Mouse (Mus musculus): ENCODE measurements around the gene Gm20388. TPM values are rescaled to one million over a fixed set of nuclear protein-coding genes. Genes with fewer than 3 reads are reported as not detected.

Gene Gm20388
- polyA plus RNA-seq, 1 experiment from 2014 or later: not detected

- Histone ChIP-seq H3K4me2 (peak overlapping the region; percentile 36), H3K36me3 (ENCODE audit: control insufficient read depth, insufficient read depth, low read length) (no peaks in the 10 kb centered on the region), H3K9ac (ENCODE audit: low read length) (peak overlapping the region; percentile 31), H3K27me3 (ENCODE audit: control insufficient read depth, insufficient read depth, low read length) (no peaks in the 10 kb centered on the region), H3K9me3 (ENCODE audit: control insufficient read depth, low read length) (no peaks in the 10 kb centered on the region), H3K4me1 (ENCODE audit: control insufficient read depth, insufficient read depth, low read length) (peaks cover 14% of the 10 kb centered on the region), H3K27ac (ENCODE audit: low read depth, low read length) (peak overlapping the region; percentile 15; the same call in 1 of the 2 replicates), H3K4me3 (ENCODE audit: low read depth, low read length) (peak overlapping the region; percentile 3; the same call in 1 of the 2 replicates)
- 2% methylated on average over 17 of the region's 17 CpGs for WGBS
- ATAC-seq (ENCODE audit: low FRiP score): peak; percentile 63
- DNase-seq (ENCODE audit: low spot score, missing footprints): peak; percentile 91
Measured at GRCm38 (mm10) chr8:121697735-121698614, 1787.3 kb downstream of the Gm20388 start.

DNA sequence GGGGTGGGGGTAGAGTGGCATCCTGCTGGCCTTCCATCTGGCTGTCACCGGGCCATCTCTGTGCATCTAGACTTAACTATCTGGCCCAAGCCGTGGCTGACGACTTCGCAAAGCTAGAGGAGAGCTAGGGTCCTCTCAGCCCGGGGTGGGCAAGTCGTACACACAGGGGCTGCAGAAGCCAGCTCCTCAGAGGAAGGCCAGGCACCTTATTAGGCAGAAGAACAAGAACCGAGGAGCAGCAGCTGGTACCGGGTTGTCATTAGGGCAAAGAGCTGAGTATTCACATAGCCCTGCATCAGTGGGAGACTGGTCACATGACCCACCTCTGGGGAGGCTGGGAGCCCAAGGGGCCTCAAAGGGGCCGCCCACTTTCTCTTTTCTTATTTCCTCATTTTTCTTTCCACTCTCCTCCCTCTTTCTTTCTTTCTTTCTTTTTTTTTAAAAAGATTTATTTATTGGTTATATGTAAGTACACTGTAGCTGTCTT is 1788.0 kb downstream of the Gm20388 start:
- peak overlapping the region; percentile 27 for H3K9ac ChIP-seq (ENCODE audit: low read length)

DNA sequence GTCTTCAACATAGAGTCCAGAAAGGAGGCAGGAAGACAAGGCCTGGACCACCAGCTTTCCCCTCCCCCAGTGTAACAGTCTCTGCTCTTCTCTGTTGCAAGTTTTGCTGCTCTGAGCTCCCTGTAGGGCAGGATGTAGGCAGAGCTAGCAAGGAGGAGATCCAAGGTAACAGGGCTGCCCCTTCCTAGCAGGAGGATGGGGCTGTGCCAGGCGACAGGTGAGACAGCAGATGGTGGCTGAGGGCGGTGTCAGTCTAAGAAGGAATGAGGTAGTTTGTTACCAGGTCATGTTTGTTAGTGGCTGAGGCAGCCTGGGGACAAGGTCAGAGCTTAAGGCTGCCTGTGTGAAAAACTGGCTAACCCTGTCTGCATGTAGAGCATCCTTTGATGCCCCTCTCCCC is 1789.3 kb downstream of the Gm20388 start:
- no peaks in the 10 kb centered on the region for H3K36me3 ChIP-seq (ENCODE audit: control insufficient read depth, insufficient read depth, low read length)
- 91% methylated on average over 2 of the region's 2 CpGs for WGBS
- DNase-seq (ENCODE audit: low spot score, missing footprints) (no peak), ATAC-seq (ENCODE audit: low FRiP score) (no peak)
- no peaks in the 10 kb centered on the region for H3K27me3 ChIP-seq (ENCODE audit: control insufficient read depth, insufficient read depth, low read length)
- H3K4me2 ChIP-seq: no peak overlapping the region
- H3K9me3 ChIP-seq (ENCODE audit: control insufficient read depth, low read length): no peaks in the 10 kb centered on the region
- no peak overlapping the region for H3K4me3 ChIP-seq (ENCODE audit: low read depth, low read length)
- no peak overlapping the region for H3K27ac ChIP-seq (ENCODE audit: low read depth, low read length)
- H3K4me1 ChIP-seq (ENCODE audit: control insufficient read depth, insufficient read depth, low read length): peaks cover 14% of the 10 kb centered on the region
- H3K9ac ChIP-seq (ENCODE audit: low read length): no peak overlapping the region

More for the DNA sequence above, 1788.0 kb downstream of the Gm20388 start:
- Histone ChIP-seq H3K36me3 (ENCODE audit: control insufficient read depth, insufficient read depth, low read length) (no peaks in the 10 kb centered on the region), H3K4me1 (ENCODE audit: control insufficient read depth, insufficient read depth, low read length) (peaks cover 14% of the 10 kb centered on the region), H3K4me2 (peak overlapping the region; percentile 36), H3K9me3 (ENCODE audit: control insufficient read depth, low read length) (no peaks in the 10 kb centered on the region), H3K4me3 (ENCODE audit: low read depth, low read length) (0 out of 2 replicates have a peak overlapping the region, but pooled peaks have one; percentile 3), H3K27me3 (ENCODE audit: control insufficient read depth, insufficient read depth, low read length) (no peaks in the 10 kb centered on the region), H3K27ac (ENCODE audit: low read depth, low read length) (no peak overlapping the region; the same call in 1 of the 2 replicates)
- DNase-seq (ENCODE audit: low spot score, missing footprints): peak; percentile 86
- peak; percentile 45 for ATAC-seq (ENCODE audit: low FRiP score)
- 7% methylated on average over 9 of the region's 9 CpGs for WGBS

DNA sequence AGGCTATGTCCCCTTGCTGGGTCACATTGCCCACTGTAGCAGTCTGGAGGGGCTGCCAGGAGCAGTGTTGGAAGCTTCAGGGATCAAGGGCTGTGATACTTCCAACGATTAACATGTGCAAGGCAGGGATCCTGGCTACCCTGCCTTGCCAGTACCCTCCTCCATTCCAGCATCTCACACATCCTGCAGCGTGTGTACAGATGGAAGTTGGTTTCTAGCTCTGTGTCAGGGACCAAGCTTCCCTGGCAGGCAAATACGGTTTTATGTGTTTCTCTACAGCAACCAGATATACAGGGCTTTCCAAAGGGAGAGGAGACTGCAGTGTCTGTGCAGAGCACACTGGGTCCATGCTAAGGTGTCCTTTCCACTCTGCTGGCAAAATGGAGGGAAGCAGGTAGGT is 1794.5 kb downstream of the Gm20388 start:
- H3K9ac ChIP-seq (ENCODE audit: low read length): no peak overlapping the region
- WGBS: 61% methylated on average over 3 of the region's 3 CpGs

DNA sequence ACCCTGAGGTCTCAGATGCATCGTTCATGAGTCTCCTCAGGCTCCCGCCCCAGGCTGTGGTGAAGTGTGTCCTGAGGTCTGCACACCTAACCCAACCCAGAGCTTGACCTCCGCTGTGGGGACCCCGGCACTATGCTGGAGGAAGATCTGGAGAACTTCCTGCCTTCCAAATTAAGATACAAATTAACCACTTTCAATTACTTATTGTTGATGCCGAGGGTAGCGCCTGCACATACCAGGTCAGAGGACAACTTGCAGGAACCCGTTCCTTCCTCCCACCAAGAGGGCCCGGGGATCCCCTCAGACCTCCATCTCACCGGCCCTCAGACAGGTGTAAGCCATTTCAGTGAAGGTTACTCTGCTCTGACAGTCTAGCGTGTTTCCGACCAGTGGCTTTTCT is 1796.3 kb downstream of the Gm20388 start:
- Histone ChIP-seq H3K4me2 (no peak overlapping the region), H3K27ac (ENCODE audit: low read depth, low read length) (no peak overlapping the region), H3K9me3 (ENCODE audit: control insufficient read depth, low read length) (no peaks in the 10 kb centered on the region), H3K36me3 (ENCODE audit: control insufficient read depth, insufficient read depth, low read length) (no peaks in the 10 kb centered on the region), H3K4me3 (ENCODE audit: low read depth, low read length) (no peak overlapping the region), H3K9ac (ENCODE audit: low read length) (no peak overlapping the region), H3K27me3 (ENCODE audit: control insufficient read depth, insufficient read depth, low read length) (no peaks in the 10 kb centered on the region), H3K4me1 (ENCODE audit: control insufficient read depth, insufficient read depth, low read length) (no peaks in the 10 kb centered on the region)
- no peak for DNase-seq (ENCODE audit: low spot score, missing footprints)
- WGBS: 89% methylated on average over 11 of the region's 11 CpGs
- ATAC-seq (ENCODE audit: low FRiP score): no peak

More for the DNA sequence above, 1794.5 kb downstream of the Gm20388 start:
- Histone ChIP-seq H3K4me2 (no peak overlapping the region), H3K27ac (ENCODE audit: low read depth, low read length) (no peak overlapping the region), H3K4me3 (ENCODE audit: low read depth, low read length) (no peak overlapping the region), H3K27me3 (ENCODE audit: control insufficient read depth, insufficient read depth, low read length) (no peaks in the 10 kb centered on the region), H3K9me3 (ENCODE audit: control insufficient read depth, low read length) (no peaks in the 10 kb centered on the region), H3K36me3 (ENCODE audit: control insufficient read depth, insufficient read depth, low read length) (no peaks in the 10 kb centered on the region), H3K4me1 (ENCODE audit: control insufficient read depth, insufficient read depth, low read length) (no peaks in the 10 kb centered on the region)
- DNase-seq (ENCODE audit: low spot score, missing footprints) (no peak), ATAC-seq (ENCODE audit: low FRiP score) (no peak)

GRCm38 (mm10) chr8:121708406-121708805 is 1797.8 kb downstream of the Gm20388 start:
- WGBS: 31% methylated on average over 6 of the region's 6 CpGs
- ATAC-seq (ENCODE audit: low FRiP score): no peak
- Histone ChIP-seq H3K4me1 (ENCODE audit: control insufficient read depth, insufficient read depth, low read length) (no peaks in the 10 kb centered on the region), H3K9me3 (ENCODE audit: control insufficient read depth, low read length) (no peaks in the 10 kb centered on the region), H3K27me3 (ENCODE audit: control insufficient read depth, insufficient read depth, low read length) (no peaks in the 10 kb centered on the region), H3K9ac (ENCODE audit: low read length) (no peak overlapping the region), H3K4me3 (ENCODE audit: low read depth, low read length) (no peak overlapping the region), H3K36me3 (ENCODE audit: control insufficient read depth, insufficient read depth, low read length) (no peaks in the 10 kb centered on the region), H3K4me2 (no peak overlapping the region), H3K27ac (ENCODE audit: low read depth, low read length) (no peak overlapping the region)
- no peak for DNase-seq (ENCODE audit: low spot score, missing footprints)

DNA sequence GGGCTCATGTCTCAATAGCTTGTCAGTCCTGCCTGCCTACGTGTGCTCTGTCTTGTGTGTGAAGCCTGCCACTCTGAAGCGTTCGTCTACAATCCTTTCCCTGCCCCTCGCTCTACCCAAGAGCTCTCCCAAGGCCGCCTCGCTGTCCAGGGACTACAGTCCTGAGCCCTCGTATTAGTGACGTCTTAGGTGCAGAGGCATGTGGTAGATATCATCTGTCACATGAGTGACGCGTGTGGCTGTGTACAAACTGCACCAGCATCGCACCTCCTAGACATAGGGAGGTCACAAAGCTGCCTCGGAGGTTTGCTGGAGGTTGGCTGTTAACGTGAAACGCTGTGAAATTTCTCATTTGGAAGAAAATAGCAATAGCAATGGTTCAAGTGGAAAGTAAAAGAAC is 1806.9 kb downstream of the Gm20388 start:
- no peak overlapping the region for H3K27ac ChIP-seq (ENCODE audit: low read depth, low read length)
- WGBS: 49% methylated on average over 14 of the region's 14 CpGs
- peak overlapping the region; percentile 39; the same call in 1 of the 2 replicates for H3K9ac ChIP-seq (ENCODE audit: low read length)
- H3K9me3 ChIP-seq (ENCODE audit: control insufficient read depth, low read length): no peaks in the 10 kb centered on the region
- DNase-seq (ENCODE audit: low spot score, missing footprints) (no peak), ATAC-seq (ENCODE audit: low FRiP score) (peak; percentile 61; the same call in 1 of the 2 replicates)
- no peaks in the 10 kb centered on the region; the same call in 1 of the 2 replicates for H3K27me3 ChIP-seq (ENCODE audit: control insufficient read depth, insufficient read depth, low read length)
- no peak overlapping the region for H3K4me3 ChIP-seq (ENCODE audit: low read depth, low read length)
- no peaks in the 10 kb centered on the region for H3K36me3 ChIP-seq (ENCODE audit: control insufficient read depth, insufficient read depth, low read length)
- H3K4me1 ChIP-seq (ENCODE audit: control insufficient read depth, insufficient read depth, low read length): peaks cover 6% of the 10 kb centered on the region
- peak overlapping the region; percentile 30 for H3K4me2 ChIP-seq

GRCm38 (mm10) chr8:121717982-121718425 is 1807.4 kb downstream of the Gm20388 start:
- Histone ChIP-seq H3K4me1 (ENCODE audit: control insufficient read depth, insufficient read depth, low read length) (peaks cover 6% of the 10 kb centered on the region), H3K36me3 (ENCODE audit: control insufficient read depth, insufficient read depth, low read length) (no peaks in the 10 kb centered on the region), H3K27ac (ENCODE audit: low read depth, low read length) (no peak overlapping the region), H3K9ac (ENCODE audit: low read length) (peak overlapping the region; percentile 24; the same call in 1 of the 2 replicates), H3K4me2 (peak overlapping the region; percentile 30), H3K4me3 (ENCODE audit: low read depth, low read length) (no peak overlapping the region), H3K27me3 (ENCODE audit: control insufficient read depth, insufficient read depth, low read length) (no peaks in the 10 kb centered on the region; the same call in 1 of the 2 replicates), H3K9me3 (ENCODE audit: control insufficient read depth, low read length) (no peaks in the 10 kb centered on the region)
- ATAC-seq (ENCODE audit: low FRiP score): peak; percentile 93
- 32% methylated on average over 12 of the region's 12 CpGs for WGBS
- peak; percentile 98 for DNase-seq (ENCODE audit: low spot score, missing footprints)

DNA sequence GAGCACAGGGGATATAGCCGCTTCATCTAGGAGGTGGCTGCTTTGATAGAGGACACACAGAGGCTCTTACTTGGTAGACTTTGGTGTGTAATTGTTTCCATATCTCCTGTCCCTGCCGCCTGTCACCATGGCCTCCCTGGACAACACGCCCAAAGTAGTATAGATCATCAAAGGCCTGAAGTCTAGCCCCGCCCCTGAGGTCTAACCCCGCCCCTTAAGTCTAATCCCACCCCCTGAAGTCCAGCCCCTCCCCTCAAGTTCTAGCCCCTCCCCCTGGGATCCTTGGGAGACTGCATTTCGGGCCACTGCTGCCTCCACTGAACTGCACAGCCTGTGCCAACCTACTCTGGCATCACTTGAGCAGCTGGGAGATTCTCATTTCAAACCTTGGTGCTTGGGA is 1808.3 kb downstream of the Gm20388 start:
- ATAC-seq (ENCODE audit: low FRiP score) (no peak), DNase-seq (ENCODE audit: low spot score, missing footprints) (no peak)
- H3K36me3 ChIP-seq (ENCODE audit: control insufficient read depth, insufficient read depth, low read length): no peaks in the 10 kb centered on the region
- WGBS: 71% methylated on average over 6 of the region's 6 CpGs
- no peak overlapping the region for H3K27ac ChIP-seq (ENCODE audit: low read depth, low read length)
- H3K9ac ChIP-seq (ENCODE audit: low read length): no peak overlapping the region
- no peaks in the 10 kb centered on the region for H3K9me3 ChIP-seq (ENCODE audit: control insufficient read depth, low read length)
- H3K27me3 ChIP-seq (ENCODE audit: control insufficient read depth, insufficient read depth, low read length): no peaks in the 10 kb centered on the region; the same call in 1 of the 2 replicates
- H3K4me1 ChIP-seq (ENCODE audit: control insufficient read depth, insufficient read depth, low read length): peaks cover 6% of the 10 kb centered on the region
- H3K4me2 ChIP-seq: no peak overlapping the region
- H3K4me3 ChIP-seq (ENCODE audit: low read depth, low read length): no peak overlapping the region

Data from midbrain, embryonic 11.5 days (tissue).